Mouse (Mus musculus) MN1 (cell line): ENCODE measurements at regions not wholly inside any gene's neighbourhood (a gene's known extent, or its start where the extent isn't known, plus 50 kb on each side); places are given as distances from the start of the nearest gene placed in this dataset.

Experiments
- DNase-seq: peaks from one replicate; pipeline ENCODE4 v3.0.0-alpha.2; 2016; ENCODE audit warnings: low spot score

DNA sequence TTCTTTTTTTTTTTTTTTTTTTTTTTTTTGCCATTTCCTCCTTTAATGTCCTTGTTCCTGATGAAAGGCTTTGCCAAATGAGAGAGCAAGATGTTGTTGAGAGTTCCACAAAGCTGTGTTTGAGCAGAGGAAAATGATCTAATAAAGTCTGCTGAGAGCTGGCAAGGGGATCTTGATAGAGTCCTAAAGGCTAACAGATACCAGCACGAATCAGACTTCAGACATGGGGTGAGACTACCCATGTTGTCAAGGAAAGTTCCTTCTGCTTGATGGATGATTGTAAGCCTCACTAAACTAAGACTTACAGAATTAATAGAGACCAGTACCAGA is 665.2 kb upstream of the Fam92a start:
- no peak for DNase-seq

DNA sequence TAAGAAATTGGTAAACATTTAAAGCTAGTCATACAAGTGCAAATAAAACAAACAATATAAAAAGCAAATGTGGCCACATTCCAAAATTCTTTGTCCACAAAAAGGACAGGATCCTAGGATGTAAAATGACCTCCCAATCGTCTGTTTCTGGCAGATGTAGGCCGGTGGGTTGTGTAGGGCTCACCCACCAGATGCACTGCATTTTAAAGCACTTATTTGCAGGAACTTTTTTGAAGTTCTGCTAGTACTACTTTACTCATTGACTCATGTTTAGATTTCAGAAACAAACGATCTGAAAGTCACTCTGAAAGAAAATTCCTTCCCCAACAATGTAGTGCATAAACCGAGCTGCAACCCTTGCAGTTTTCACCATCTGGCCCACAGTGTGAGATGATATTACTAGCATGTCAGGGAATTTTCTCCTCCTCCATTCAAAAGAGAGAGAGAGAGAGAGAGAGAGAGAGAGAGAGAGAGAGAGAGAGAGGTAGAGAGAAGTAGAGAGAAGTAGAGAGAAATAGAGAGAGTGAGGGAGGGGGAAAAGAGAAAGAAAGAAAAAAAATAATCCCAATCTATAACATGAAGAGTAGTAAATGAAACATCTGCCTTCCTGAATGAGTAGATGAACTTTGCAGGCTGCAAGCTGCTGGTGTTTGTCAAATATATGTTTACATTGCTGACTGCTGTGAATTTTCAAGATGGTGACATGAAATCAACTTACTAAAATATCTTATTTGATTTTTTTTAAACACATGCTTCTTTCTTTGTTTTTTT is 664.7 kb upstream of the Fam92a start:
- DNase-seq = no peak

DNA sequence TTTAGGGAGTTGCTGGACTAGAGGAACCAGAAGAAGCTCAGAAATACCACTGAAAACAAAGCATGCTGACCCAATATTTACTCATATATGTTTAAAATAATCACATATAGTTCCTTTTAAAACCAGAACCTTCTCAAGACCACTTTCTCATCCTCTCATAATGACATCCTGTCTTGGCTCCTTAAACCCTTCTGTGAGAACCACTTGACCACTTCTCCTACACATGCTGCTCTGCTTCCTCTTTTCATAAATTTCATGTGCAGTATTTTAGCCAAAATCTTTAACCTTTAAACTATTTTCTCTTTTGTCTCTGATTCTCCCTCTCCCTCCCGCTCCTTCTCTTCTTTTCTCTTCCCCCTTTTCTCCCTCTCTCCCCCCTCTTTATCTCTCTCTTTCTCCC is 654.6 kb upstream of the Fam92a start:
- DNase-seq = no peak

DNA sequence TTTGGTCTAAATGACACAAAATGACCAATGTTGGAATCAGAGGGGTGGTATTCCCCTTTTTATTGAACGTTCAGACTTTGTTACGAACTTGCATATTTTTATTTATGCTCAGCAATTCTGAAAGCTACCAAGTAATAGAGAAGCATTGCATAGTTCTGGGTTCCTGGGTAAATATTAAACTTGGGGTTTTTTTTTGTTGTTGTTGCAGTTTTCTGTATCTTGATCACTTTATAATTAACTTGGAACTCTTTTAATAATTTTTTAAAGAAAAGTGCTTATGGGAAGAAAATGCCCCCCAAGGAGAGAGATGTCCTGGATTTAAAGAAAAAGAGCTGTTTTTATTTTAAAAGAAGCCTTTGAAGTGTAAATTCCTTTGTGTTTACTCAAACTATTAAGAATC is 642.4 kb upstream of the Fam92a start:
- no peak for DNase-seq

DNA sequence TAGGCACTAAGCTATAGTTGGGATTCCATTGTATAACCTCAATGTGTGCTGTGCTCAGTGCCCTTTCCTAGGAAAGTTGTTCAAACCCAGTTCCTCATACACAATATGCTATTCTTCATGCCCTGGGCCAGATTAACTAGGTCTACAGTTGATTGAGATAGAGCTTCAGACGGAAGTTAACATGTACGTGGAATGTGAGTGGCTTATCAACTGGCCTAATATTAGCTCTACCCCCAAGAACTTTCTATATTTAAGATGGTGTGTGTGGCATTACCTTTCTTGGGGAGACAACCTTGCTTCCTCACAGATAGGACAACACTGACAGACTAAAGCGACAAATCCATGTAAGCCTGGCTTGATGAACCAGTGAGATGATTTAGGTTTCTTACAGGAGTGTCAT is 629.4 kb upstream of the Fam92a start:
- DNase-seq = no peak

DNA sequence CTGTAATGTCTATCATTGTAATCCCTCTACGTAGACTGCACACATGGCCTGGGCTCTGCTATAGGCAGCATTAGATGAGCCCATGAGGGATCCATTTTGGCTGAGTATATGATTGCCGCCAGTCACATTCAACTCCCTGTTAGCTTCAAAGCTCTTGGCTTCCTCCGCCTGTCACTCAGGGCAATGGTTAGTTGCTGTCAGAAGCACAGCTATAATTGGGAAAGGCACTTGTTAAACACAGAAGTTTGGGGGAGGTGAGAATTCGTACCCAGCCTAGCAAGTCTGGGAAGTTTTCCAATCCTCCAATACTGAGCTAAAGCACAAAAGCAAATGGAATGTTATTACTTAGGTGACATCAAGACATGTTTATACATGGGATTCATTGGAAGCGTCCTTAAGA is 627.7 kb upstream of the Fam92a start:
- DNase-seq = no peak

DNA sequence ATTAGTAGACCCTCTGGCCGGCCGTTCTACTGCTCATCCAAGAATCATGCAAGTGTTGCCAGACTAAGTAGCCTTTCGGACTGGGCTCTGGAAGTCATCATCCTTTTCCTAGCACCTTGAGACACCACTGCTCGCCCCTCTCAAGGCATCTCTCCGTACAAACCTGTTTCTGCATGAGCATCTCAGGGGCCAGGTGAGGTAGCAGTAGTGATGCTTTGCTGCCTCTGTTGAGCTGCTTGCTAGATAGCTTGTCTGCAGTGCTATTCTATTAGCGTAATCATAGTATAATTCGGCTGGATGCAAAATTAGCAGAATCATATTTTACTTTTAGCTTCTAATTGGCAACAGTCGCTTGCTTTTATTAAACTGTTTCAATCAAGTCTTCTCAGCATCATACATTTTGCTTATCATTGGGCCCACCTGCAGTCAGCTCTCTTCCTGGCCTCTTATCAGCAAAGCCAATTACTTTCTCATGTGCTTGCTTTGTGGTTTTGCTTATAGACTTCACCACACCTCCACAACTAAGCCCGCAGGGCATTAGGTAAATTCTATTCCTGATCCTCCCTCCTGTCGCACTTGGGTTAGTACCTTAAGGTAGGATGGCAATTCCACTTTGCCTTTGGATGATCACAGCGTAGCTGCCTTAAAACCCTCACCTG is 621.1 kb upstream of the Fam92a start:
- DNase-seq = no peak

DNA sequence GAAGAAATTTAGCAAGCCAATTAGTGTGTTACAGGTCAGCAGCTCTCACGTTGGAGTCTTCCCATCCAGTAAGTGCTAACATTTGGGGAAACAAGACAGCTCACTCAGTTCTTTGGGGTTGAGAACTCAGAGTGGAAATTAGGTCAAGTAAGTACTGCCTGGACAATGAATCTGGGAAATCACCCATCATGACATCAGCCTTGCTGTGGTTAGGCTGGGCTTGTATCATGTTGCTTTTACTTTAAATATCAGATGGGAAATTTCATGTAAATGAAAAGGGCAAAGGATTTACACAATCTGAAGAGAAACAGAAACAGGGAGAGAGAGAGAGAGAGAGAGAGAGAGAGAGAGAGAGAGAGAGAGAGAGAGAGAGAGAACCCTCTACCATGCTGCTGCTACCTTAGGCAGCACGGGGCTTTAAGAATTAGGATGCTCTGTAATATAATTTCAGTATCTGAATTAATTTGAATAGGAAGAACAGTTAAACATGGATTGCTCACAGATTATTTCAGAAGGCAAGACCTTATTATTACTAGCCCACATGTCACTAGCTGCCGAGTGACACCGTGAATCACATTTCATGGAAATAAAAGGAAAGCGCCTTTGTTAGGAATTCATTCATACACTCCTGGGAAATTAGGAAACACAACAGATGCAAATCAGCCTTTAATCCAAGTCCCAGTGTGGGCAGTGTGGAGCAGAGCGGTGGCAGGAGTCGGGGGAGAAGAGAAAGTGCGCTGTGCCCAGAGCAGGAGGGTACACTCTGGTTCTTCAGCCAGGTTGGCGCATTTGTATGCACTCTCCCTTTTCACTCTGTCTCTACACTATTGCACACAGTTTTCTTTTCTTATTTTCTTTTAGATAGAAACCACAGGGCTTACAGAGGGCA is 620.2 kb upstream of the Fam92a start:
- no peak for DNase-seq

DNA sequence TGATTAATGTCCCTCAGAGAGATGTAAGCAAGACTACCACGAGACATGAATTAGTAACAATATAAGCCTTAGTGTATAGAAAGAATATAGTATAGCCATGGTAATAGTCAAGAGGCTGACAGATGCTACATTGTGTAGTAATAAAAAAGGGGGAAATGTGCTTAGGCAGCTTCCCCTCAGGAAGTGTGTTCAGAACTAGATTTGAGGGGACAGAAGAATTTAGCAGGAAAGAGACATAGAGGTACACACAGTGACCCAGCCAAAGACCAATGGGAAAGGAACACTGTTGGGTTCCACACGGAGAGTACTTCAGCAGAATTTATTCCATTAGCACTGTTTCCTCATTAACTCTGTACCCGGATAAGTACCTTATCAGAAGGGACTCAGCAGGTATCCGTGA is 614.0 kb upstream of the Fam92a start:
- no peak for DNase-seq

DNA sequence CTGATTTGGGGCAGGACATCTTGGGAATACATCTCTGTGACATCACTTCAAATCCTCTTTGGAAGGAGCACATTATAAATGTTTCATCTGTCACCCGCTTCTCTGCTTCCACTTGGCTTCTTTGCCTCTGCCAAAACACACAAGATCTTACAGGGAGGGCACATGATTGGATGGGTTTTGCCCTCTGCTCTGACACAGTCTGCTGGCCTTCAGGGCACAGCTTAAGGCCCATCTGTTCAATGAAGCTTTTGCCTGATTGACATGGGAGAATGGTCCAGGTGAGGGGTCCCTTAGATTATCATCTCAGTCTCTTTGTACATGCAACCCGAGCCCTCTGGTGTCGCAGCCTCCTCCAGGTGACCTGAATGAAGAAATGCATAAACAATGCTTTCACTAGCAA is 612.7 kb upstream of the Fam92a start:
- DNase-seq = no peak

DNA sequence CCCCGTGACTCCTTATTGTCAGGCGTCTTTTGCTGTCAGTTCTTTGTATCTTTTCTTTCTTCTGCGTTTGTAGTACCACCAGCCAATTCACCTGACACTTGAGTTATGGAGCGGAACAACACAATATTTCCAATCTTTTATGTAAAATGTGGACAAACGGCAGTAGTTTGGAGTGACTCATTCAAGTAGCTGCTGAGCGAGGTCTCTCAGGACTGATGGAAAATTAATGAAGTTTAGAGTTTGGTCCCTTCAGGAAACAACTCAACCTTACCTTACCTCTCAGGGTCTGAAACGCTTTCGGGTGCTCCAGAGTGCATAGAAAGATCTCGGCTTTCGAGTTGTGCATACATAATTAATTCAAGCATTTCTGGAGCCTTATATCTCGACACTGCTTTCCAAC is 612.3 kb upstream of the Fam92a start:
- no peak for DNase-seq

DNA sequence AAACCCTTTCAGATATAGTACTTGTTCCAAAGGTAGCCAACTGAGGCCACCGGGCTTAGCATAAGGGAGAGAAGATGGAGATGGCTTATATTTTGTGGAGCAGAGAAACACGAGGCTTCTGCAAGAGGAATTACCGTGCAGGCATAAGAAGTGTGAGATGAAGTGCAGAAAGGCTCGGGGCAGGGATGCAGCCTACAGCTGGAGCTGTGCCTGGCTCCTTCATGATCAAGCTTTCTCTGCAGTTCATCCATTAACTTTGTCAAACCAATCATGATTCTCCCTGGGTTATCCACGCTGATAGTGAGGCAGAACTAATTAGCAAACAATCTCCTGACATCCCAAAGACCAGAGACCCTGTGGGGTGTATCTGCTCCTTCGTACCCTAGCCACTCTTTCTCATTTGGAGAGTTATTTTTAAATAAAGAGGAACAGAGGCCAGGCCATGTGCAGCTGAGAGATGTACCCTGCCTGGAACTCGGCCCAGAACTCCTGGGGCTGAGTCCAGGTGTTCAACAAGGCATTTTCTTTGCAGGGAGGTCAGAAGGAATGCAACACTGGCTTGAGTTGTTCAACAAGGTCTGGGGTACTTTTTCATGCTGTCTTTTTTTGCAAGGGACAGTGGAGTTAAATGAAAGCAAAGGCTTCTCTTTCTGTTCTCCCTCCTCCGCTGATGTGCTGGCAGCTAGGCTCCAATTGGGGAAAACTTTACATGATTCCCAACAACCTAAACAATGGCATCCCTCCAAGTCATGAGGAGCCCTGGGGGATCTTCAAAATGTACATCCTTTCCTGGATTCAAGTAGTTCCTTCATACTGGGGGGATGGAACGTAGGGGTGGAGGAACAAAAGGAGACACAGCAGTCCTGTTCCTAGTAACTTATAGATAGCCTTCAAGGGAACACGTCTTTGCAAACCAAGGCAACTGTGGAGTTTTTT is 610.4 kb upstream of the Fam92a start:
- DNase-seq = no peak

DNA sequence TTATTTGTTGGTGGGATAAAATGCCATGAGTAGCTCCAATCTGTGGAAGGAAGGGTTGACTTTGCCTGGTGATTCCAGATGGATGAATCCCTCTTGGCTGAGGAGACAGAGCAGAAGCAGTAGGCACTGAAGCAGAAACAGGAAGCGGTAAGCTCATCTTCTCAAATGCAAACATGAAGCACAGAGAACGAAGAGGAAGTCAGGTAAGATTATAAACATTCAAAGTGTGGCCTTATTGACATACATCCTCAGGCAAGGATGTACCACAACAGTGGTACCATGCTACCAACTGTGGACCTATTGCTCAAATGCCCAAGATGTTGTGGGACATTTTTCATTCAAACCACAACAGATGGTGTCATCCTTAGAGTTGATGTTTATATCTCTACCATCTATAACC is 608.4 kb upstream of the Fam92a start:
- no peak for DNase-seq

DNA sequence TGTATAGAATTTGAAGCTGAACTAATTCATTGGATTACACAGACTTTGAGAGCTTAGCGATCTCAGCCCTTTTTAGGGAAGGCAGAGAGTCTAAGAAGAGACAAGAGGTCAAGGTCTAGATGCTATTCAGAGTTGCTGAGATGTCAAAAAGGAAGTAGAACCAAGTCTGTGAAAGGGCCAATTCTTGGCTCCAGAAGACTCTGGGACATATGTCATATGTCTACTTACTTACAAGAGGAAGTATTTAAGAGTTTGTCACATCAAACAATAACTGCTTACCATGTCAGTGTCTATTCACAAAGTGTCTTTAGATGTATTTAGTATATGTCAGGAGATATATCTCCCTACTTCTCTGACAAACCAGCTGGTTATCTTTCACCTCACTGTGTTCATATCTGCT is 607.4 kb upstream of the Fam92a start:
- DNase-seq = no peak

DNA sequence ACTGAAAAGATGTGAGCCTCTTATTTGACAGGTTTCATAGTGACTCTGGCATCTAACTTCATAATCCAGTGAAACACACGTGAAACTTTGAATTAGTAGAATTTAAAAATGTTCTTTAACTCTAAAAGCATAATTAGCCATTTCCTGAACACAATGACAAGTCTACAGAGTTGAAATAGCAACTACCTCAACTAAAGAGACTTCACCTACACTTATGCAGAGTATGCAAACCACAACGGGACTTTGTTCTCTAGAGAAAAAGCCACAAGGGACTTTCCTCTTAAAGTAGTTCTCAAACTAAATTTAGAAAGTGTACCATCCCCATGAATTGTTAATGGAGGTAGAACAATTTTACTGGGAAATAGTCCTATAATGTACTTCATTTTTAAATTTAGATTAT is 606.3 kb upstream of the Fam92a start:
- DNase-seq = no peak

DNA sequence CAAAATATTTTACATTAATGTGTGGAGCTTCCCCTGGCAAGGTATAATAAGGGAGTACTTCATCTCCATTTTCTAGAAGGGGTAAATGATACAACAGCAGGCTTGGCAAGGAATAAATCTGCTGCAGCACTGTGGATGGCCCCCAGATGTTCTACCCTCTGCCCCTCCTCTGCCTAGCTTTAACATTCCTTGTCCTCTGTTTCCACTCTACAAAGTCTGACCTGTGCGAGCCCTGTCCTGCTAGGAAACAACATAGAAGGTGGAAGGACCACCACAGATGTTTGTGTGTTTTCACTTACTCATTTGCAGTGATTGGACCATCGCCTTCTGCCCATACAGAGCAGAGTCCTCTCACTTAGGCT is 604.4 kb upstream of the Fam92a start:
- DNase-seq = no peak

DNA sequence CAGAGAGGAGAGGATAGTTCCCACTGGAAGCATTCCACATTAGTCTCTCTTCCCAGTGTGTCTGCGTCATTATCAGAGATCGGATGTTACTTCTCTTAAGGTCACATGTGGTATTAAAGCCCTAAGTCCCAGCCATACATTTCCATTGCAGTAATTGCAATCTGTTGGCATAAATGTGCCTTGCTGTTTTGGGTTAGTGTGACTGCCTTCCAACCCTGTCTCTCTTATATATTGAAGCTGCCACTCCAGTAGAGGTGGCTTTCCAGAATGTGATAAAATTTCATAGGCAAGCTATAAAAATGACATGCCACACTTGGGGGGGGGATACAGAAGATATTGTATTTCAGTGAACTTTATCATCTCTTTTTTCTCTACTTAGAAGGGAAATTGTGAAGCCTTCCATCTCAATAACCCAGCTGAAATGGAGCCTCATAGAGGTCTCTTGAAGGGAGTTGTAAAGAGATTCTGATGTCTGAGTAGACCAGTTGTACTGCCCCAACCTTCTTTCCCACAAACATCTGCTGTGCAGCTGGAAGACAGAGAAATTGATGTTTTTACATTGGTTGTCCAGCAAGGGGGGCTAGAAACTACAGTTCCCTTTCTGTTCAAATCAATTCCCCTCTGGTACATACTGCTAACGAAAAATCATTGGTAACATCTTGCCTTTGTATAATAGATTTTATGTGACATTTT is 603.9 kb upstream of the Fam92a start:
- no peak for DNase-seq

DNA sequence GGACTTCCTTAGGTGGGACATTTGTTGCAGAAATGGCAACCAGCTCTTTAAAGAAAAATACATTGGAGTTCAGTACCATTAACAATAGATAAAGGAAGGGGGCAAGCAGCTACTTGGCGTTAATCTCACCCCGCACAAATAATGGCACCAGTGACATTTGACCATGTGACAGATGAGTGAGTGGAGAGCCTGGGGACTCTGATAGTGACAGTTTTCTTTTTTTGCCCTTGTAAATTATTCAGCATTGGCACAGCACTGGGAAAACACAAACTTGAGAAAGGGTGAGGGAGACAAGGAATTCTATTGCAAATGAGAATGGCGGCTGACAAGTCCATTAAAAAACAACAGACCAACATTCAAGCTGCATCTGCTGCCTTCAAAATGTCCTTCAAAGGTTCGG is 603.3 kb upstream of the Fam92a start:
- no peak for DNase-seq

DNA sequence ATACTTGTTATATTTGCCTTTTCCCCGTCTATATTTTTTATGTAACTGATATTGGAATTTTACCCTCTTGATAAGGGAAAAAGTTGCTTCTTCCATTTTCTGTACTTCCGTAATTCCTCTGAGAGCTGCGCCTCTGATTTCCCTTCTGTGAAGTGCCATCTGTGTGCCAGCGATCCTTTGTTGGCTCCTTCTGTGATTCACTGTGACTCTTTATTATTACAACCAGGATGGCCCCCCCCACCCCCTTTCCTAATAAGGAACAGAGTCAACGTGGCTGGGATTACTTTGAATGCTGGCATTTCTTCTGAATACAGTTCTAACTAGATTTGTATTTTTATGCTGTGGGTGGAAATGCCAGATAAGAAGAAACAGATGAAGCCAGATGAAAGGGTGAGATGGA is 602.9 kb upstream of the Fam92a start:
- DNase-seq = no peak

DNA sequence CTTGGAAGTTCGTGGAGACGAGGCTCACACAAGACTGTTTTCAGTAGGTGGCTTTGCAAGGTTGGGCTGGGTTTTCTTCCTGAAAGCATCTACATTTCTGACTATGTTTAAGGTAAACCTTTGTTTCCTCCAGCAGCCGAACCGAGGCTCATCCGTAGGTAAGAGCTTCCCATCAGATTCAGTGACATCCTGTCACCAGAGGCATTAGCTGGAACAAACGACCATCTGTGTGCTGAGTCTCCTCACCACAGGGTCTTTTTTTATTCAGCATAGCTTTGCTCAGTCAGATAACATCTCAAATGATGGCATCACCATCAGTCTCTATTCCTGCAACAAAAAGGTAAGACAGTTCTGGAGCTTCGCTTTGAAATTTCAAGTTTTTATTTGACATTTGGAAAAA is 601.4 kb upstream of the Fam92a start:
- no peak for DNase-seq

DNA sequence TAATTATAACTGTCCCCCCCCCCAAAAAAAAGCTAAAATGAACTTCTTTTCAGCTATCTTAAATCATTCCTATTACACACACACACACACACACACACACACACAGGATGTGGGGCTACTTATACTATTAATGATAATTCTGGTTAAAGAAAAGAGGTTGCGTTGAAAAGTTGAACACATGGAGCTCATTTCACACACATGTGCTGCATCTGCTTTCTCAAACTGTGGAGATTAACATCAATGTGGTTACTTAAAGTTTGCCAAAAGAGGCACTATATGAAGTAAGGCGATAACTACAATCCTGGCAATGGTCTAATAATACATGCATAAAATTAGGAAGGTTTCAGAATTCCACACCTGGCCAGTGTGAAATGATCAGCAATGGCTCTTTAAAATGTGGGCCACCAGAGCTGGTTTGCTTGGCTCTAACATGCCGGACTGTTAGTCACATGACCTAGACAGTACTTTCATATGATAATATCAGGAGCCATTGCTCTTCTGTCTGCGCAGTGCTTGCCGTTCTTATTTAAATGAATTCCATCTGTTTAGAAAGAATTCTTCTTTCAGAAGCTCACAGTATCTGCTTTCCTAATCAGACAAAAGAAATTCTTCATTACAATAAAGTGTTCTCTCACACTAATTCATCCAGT is 598.4 kb upstream of the Fam92a start:
- DNase-seq = no peak
